Mouse (Mus musculus): ENCODE results near the gene Npm3. TPM values are rescaled to one million over a fixed set of nuclear protein-coding genes. Genes with fewer than 3 reads are reported as not detected.

Npm3 gene
- polyA plus RNA-seq, 1 experiment from 2014 or later, result 16.1 TPM

DNA sequence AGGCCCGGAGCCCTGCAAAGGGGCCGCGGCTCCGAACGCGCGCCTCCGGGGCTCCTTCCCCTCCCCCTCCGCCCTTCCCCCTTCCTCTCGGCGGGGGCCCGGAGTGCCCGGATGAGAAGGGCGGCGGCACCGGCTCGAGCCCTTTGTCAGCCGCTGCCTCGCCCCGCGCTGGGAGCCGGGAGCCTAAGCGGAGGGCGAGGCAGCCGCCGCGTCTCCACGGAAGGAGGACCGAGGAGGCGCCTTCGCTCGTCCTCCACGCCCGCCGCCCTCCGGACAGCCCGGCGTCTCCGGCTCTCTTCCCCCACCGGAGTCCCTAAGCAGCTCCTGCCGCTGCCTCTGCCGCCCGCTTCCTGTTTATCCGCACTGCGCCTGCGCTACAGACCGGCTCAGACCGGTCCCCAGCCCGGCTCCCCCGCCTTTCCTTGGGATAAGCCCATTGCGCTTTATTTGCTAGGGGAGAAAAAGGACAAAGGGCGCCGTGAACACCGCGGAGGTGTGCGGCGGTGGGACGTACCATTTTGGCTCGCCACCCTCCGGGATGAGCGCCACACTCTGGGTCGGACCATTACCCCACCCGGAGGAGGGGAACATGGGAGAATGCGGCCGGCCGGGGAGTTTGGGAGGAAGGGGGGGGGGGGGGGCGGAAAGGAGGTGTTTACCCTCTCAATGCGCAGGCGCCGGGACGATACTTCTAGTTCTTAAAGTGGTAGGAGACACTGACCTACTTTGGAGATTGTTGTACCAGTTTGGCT, 34.0 kb upstream of the Npm3 start, which contains the start of gene Mgea5:
Mgea5 (minus strand) TSS at position 657 of the 752 bp plus-strand sequence.
- Histone ChIP-seq H3K9me3 (no peaks in the 10 kb centered on the region), H3K36me3 (replicated peaks) (peaks cover 32% of the 10 kb centered on the region), H3K27me3 (ENCODE audit: poor library complexity, severe bottlenecking) (no peaks in the 10 kb centered on the region), H3K4me1 (peaks cover 34% of the 10 kb centered on the region), H3K27ac (peak within 1 kb of the TSS; percentile 98), H3K4me3 (peak within 1 kb of the TSS; percentile 99)
- WGBS, result under 1% methylated on average over 69 of the region's 71 CpGs
- peak; percentile 99 for DNase-seq (ENCODE audit: extremely low spot score, low spot score)

DNA sequence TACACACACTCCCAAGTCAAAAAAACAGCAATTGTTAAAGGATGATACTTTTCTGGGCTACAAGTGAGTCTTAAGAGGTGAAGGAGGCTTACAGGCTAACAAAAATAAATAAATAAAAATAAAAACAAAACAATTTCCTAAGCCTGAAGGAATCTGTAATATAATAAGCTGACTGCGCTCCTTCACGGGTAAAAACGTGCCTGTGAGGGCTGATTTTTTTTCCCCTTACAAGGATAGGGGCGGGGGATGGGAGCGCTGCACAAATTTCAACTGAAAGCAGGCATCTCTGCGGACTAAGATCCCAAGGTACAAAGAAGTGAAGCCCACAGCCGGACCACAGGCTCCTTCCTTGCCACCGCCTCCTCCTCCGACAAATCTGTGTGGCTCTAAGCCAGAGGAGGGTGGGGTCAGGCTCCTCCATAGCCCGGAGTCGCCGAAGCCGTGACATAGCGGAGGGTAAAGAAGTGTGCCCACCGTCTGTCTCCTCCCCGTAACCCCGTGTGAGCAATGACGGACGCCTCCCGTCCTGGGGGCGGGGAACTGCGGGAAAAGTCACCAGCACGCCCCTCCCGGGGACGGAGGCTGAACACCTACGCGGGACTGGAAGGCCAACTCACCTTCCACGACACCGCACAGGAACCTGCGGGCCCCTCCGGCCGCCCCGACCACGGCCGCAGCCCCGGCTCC, 33.1 kb upstream of the Npm3 start:
- H3K4me1 ChIP-seq, result peaks cover 34% of the 10 kb centered on the region
- peaks cover 41% of the 10 kb centered on the region for H3K36me3 ChIP-seq (replicated peaks)
- peak overlapping the region; percentile 99 for H3K4me3 ChIP-seq
- H3K27me3 ChIP-seq (ENCODE audit: poor library complexity, severe bottlenecking), result no peaks in the 10 kb centered on the region
- WGBS, result 1% methylated on average over 36 of the region's 36 CpGs
- peak; percentile 75 for DNase-seq (ENCODE audit: extremely low spot score, low spot score)
- H3K27ac ChIP-seq, result peak overlapping the region; percentile 98
- H3K9me3 ChIP-seq, result no peaks in the 10 kb centered on the region

DNA sequence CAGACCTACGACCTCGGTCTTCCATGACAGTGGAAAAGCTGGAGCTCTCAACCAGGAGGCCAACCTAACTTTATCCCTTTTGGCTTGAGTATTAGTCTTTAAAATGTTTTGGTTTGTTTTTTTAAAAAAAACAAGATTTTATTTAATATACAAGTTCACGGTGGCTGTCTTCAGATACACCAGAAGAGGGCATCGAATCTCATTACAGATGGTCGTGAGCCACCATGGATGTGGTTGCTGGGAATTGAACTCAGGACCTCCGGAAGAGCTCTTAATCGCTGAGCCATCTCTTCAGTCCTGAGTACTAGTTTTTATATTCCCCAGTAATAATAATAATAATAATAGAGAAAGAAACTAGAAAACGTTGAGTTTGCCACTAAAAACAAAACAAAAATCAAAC, 32.3 kb upstream of the Npm3 start:
- peaks cover 49% of the 10 kb centered on the region for H3K36me3 ChIP-seq (replicated peaks)
- H3K4me1 ChIP-seq, result peaks cover 34% of the 10 kb centered on the region
- no peaks in the 10 kb centered on the region for H3K27me3 ChIP-seq (ENCODE audit: poor library complexity, severe bottlenecking)
- 74% methylated on average over 8 of the region's 8 CpGs for WGBS
- H3K4me3 ChIP-seq, result peak overlapping the region; percentile 99
- no peak overlapping the region for H3K27ac ChIP-seq
- H3K9me3 ChIP-seq, result no peaks in the 10 kb centered on the region
- no peak for DNase-seq (ENCODE audit: extremely low spot score, low spot score)

DNA sequence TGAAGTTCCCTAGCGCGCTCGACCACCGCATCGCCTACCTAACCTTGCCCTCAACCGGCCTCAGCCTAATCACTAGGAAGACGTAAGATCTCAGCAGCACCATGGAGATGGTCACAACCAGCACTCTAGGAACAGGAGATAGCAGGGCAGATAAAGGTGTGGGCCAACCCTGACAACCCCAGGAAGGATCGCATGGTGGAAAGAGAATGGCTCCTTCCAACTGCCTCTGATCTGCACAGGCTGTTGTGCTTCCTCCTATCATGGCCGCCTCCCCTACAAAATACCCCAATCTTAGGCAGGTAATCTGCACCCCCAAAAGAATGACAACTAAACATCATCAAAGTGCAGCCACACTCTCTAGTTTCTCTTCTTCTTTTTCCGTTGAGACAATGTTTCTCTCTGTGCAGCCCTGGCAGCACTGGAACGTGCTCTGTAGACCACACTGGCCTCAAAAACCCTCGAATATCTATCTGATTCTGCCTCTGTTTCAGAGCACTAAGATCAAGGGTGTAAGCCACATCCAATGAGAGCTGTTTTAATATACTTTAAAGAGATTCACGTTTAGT, 31.0 kb upstream of the Npm3 start:
- Histone ChIP-seq H3K27me3 (ENCODE audit: poor library complexity, severe bottlenecking) (no peaks in the 10 kb centered on the region), H3K4me3 (peak overlapping the region; percentile 99; the same call in 1 of the 2 replicates), H3K36me3 (replicated peaks) (peaks cover 62% of the 10 kb centered on the region), H3K9me3 (no peaks in the 10 kb centered on the region), H3K4me1 (peaks cover 34% of the 10 kb centered on the region), H3K27ac (no peak overlapping the region)
- DNase-seq (ENCODE audit: extremely low spot score, low spot score), result no peak
- WGBS, result 92% methylated on average over 13 of the region's 13 CpGs

DNA sequence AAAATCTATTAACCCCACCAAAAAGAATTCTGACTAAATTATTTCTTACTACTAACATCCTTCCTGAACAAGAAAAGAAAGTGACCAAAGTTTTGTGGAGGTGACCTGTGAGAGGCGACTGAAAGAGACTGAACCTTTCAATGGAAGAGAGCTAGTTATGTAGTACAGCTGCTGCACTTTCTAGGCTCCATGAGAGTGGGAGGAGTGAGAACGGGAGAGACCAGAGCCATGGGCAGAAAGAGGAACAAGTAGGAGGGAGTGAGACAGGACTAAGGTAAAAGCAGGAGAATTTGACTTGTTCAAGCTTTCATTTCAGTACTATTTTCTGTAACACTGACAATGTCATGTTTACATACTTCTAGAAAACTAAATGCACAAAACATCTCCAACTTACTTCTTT, 26.1 kb upstream of the Npm3 start:
- H3K36me3 ChIP-seq (replicated peaks), result peaks cover 100% of the 10 kb centered on the region
- no peak overlapping the region for H3K4me3 ChIP-seq
- 84% methylated on average over 2 of the region's 2 CpGs for whole genome bisulfite sequencing
- H3K27ac ChIP-seq, result no peak overlapping the region
- H3K9me3 ChIP-seq, result no peaks in the 10 kb centered on the region
- peaks cover 7% of the 10 kb centered on the region for H3K4me1 ChIP-seq
- no peak for DNase-seq (ENCODE audit: extremely low spot score, low spot score)
- H3K27me3 ChIP-seq (ENCODE audit: poor library complexity, severe bottlenecking), result no peaks in the 10 kb centered on the region

DNA sequence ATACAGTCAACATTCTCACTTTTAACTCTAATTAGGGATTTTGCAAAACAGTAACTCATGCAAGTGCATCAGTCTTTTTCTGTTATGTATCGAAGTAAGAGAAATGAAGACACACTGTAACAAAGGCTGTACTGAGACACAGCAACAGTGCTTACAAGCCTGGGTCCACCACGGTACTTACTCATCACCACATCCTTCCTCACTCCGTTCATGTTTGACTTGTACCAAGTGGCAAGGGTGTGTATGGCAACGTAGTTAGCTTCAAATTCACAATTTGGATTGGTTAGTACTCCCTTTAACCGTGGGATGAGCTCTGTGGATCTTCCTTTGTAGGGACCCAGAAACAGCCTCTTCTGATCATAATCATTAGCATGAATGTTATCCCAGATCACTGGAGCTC, 22.1 kb upstream of the Npm3 start:
- Histone ChIP-seq H3K9me3 (no peaks in the 10 kb centered on the region), H3K27me3 (ENCODE audit: poor library complexity, severe bottlenecking) (no peaks in the 10 kb centered on the region), H3K27ac (no peak overlapping the region), H3K4me1 (no peaks in the 10 kb centered on the region), H3K4me3 (no peak overlapping the region), H3K36me3 (replicated peaks) (peaks cover 100% of the 10 kb centered on the region)
- WGBS, result 96% methylated on average over 5 of the region's 5 CpGs
- DNase-seq (ENCODE audit: extremely low spot score, low spot score), result no peak

DNA sequence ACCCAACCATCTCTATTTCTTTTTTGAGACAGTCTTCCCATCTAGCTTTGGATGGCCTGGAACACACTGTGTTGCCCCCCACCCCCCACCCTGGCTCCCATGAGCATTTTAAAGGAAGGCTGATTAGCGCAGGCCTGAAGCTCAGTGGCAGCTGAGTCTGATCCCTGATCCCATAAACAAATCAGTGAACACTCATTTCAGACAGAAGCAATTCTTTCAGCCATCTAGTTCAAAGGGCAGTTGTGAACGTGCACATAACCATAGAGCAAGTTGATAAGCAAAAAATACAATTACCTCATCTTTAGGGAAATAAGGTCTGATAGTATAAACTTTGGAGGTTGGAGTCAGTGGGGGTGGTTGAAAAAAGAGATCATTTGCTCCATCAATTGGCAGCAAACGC, 11.4 kb upstream of the Npm3 start:
- H3K4me3 ChIP-seq, result no peak overlapping the region

DNA sequence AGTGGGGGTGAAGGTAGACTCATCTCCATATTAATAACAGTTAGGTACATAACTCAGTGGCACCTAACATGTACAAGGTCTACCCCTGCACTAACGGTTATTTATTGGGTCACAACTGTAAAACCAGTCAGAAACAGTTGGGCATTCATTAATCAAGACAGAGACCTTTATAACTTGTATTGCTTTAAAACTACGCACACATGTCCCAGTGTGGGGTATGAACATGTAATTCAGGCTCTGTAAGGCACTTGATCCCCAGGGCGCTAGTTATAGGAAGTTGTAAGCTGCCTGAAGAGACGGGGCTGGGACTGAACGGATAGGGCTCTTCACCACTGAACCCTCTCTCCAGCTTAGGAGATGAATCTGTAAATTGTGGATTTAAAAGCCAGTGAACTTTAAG, 9.3 kb upstream of the Npm3 start:
- WGBS, result 95% methylated on average over 5 of the region's 5 CpGs
- DNase-seq (ENCODE audit: extremely low spot score, low spot score), result no peak
- Histone ChIP-seq H3K4me1 (no peaks in the 10 kb centered on the region), H3K27ac (no peak overlapping the region), H3K4me3 (no peak overlapping the region), H3K9me3 (no peaks in the 10 kb centered on the region), H3K36me3 (replicated peaks) (peaks cover 96% of the 10 kb centered on the region), H3K27me3 (ENCODE audit: poor library complexity, severe bottlenecking) (no peaks in the 10 kb centered on the region)

More for the DNA sequence above, 11.4 kb upstream of the Npm3 start:
- Histone ChIP-seq H3K9me3 (no peaks in the 10 kb centered on the region), H3K36me3 (replicated peaks) (peaks cover 96% of the 10 kb centered on the region), H3K4me1 (no peaks in the 10 kb centered on the region), H3K27ac (no peak overlapping the region), H3K27me3 (ENCODE audit: poor library complexity, severe bottlenecking) (no peaks in the 10 kb centered on the region)
- DNase-seq (ENCODE audit: extremely low spot score, low spot score), result no peak
- WGBS, result 94% methylated on average over 3 of the region's 3 CpGs

DNA sequence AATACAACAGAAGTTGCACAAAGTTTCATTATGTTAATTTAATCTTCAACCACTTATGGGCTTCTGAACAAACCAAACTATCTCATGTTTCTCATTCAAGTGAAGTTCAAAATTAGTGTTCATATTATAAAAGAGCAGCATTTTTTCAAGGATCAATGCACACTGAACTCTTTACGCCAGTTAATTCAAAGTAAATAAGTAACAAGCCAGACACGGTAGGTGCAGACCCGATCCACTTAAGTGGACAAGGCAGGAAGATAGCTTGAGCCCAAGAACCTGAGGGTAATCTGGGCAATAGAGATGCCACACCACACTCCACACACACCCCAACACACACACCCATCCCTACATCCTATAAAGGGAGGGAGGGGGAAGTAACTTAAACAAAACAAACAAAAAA, 4.2 kb upstream of the Npm3 start:
- Histone ChIP-seq H3K27me3 (ENCODE audit: poor library complexity, severe bottlenecking) (no peaks in the 10 kb centered on the region), H3K27ac (no peak overlapping the region), H3K4me3 (no peak overlapping the region), H3K9me3 (no peaks in the 10 kb centered on the region), H3K4me1 (peaks cover 13% of the 10 kb centered on the region), H3K36me3 (replicated peaks) (peaks cover 82% of the 10 kb centered on the region)
- WGBS, result 94% methylated on average over 3 of the region's 3 CpGs
- no peak for DNase-seq (ENCODE audit: extremely low spot score, low spot score)

DNA sequence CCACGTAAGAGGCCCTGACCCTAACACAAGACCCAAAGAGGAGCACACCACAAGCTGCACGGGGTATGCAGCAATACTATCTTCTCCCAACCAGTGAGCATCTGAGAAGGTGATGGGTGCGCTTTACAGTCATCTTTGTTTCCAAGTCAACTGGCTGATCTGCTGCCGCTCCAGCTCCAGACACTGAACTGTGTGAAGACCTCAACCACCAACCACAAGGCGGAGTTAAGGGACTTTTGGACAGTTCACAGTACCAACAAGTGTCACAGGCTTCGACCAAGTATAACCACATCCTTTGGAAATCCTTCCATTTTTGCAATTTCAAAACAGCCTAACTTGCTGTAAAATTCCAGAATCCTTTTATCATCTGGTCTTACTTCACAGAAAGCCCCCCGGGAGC, 2.5 kb upstream of the Npm3 start:
- DNase-seq (ENCODE audit: extremely low spot score, low spot score), result no peak
- H3K4me3 ChIP-seq, result no peak overlapping the region
- no peak overlapping the region for H3K27ac ChIP-seq
- H3K36me3 ChIP-seq (replicated peaks), result peaks cover 69% of the 10 kb centered on the region
- H3K4me1 ChIP-seq, result peaks cover 26% of the 10 kb centered on the region
- 91% methylated on average over 7 of the region's 7 CpGs for WGBS
- no peaks in the 10 kb centered on the region for H3K9me3 ChIP-seq
- H3K27me3 ChIP-seq (ENCODE audit: poor library complexity, severe bottlenecking), result peaks cover 12% of the 10 kb centered on the region

DNA sequence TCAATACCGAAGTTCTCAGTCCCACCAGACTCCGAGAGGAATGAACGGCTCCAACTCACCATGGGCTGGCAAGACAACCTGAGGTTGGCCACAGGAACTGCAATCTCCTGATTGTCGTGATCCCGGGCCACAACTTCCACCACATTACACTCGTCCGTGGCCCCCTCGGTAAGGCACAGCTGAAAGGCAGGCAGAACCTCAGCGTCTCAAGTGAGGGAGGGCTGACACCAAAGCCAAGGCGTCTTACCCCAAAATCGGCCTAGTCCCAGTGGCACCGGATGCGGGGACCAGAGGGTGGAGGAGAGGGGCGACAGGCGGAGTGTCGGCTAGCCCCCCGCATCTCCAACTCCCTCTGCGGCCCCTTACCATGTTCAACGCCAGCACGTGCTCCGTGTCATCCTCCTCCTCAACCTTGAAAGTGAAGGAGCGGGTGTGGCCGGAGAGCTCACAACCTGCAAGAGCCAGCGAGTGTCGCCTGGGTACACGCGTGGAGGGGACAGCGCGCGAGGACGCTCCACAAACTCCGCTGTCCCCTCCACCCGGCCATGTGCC, 624 bp downstream of the Npm3 start:
- Histone ChIP-seq H3K4me3 (peak overlapping the region; percentile 97), H3K27me3 (ENCODE audit: poor library complexity, severe bottlenecking) (peaks cover 44% of the 10 kb centered on the region), H3K36me3 (replicated peaks) (peaks cover 39% of the 10 kb centered on the region), H3K9me3 (no peaks in the 10 kb centered on the region), H3K27ac (peak overlapping the region; percentile 89), H3K4me1 (peaks cover 47% of the 10 kb centered on the region)
- 2% methylated on average over 33 of the region's 33 CpGs for WGBS
- no peak for DNase-seq (ENCODE audit: extremely low spot score, low spot score)

DNA sequence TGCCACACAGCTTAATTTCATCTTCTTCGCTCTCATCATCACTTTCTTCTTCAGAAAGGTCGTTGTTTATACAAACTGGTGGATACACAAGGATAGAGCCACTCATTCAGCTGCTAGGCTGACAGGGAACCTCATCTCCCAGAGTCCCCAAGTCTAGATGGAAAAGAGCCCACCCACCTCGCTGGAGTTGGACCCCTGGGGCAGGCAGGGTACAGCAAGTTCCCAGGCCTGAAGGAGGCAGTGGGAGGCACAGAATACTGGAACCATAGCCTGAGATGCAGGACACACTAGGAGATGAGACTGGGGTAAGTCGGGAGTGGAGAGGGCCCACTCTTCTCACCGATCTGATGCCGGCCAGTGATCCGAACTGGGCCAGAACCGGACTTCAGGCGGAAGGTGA, 1.2 kb downstream of the Npm3 start:
- no peak overlapping the region for H3K27ac ChIP-seq
- H3K4me3 ChIP-seq, result peak overlapping the region; percentile 97
- H3K4me1 ChIP-seq, result peaks cover 51% of the 10 kb centered on the region
- H3K27me3 ChIP-seq (ENCODE audit: poor library complexity, severe bottlenecking), result peaks cover 49% of the 10 kb centered on the region
- H3K9me3 ChIP-seq, result no peaks in the 10 kb centered on the region
- H3K36me3 ChIP-seq (replicated peaks), result peaks cover 33% of the 10 kb centered on the region
- 62% methylated on average over 9 of the region's 9 CpGs for WGBS
- no peak for DNase-seq (ENCODE audit: extremely low spot score, low spot score)

Data from forebrain, embryonic 10.5 days (tissue).